In the genomic region with DNA sequence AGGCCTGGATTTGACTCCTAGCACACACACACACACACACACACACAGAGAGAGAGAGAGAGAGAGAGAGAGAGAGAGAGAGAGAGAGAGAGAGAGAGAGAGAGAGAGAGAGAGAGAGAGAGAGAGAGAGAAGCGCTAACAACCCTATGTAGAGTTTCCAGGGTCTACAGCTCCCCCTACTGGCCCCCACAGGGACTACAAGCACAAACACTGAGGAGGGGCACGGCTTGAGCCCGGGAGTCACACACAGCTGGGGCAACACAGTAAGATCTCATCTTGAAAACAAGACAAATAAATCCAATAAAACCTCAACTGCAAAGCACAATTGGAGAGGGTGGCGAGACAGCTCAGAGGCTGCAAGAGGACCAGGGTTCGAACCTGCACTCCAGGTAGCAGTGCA, we compare ENCODE assay signal across 9 mouse cellular contexts. TPM values are rescaled to one million over a fixed set of nuclear protein-coding genes. Genes with fewer than 3 reads are reported as not detected.
A peak's percentile ranks its signal among the peaks of the same experiment; 100 is the strongest.
DNase-seq lines count a peak whose midpoint lies in the region; ATAC-seq and TF ChIP-seq lines count a peak whose summit lies in the region.
"Had no signal": no experiment of that assay in that cellular context is flagged by ENCODE, and none has a peak within 500 bp of the region (broad histone marks: within the 10 kb centered on the region; RNA-seq: fewer than 3 reads in every experiment).

No protein-coding gene starts in this region.

- no peaks in the 10 kb centered on the region for H3K9me3 ChIP-seq in heart, embryonic 12.5 days (replicated peaks)

- peak; percentile 23; the same call in 1 of the 2 replicates for TF ChIP-seq CTCF in spleen, adult 2 months (IDR thresholded peaks at IDR 0.05; ENCODE audit: extremely low read depth, insufficient read depth, insufficient read length, insufficient replicate concordance)
- peak; percentile 53; the same call in 1 of the 2 replicates for TF ChIP-seq CTCF in small intestine, adult 2 months (IDR thresholded peaks at IDR 0.05; ENCODE audit: extremely low read depth, insufficient read length, insufficient replicate concordance, low read depth, low read length)

- H3K9ac ChIP-seq in heart, embryonic 12.5 days = no peak overlapping the region

- H3K4me3 ChIP-seq in heart, embryonic 12.5 days = no peak overlapping the region
- H3K4me3 ChIP-seq in spleen, adult 2 months (ENCODE audit: extremely low read depth, insufficient read depth, insufficient read length) = no peak overlapping the region
- no peak overlapping the region for H3K4me3 ChIP-seq in small intestine, adult 2 months (ENCODE audit: low read depth, low read length)

- H3K27ac ChIP-seq in heart, embryonic 12.5 days (ENCODE audit: poor library complexity, severe bottlenecking) = no peak overlapping the region
- no peak overlapping the region for H3K27ac ChIP-seq in spleen, adult 2 months (ENCODE audit: insufficient read depth, low read length)
- no peak overlapping the region for H3K27ac ChIP-seq in small intestine, adult 2 months (ENCODE audit: insufficient read depth, low read depth, low read length)

- H3K4me1 ChIP-seq in heart, embryonic 12.5 days (replicated peaks) = no peaks in the 10 kb centered on the region
- no peaks in the 10 kb centered on the region for H3K4me1 ChIP-seq in spleen, adult 2 months (ENCODE audit: control insufficient read depth, insufficient read depth, insufficient read length)
- H3K4me1 ChIP-seq in small intestine, adult 2 months (ENCODE audit: control insufficient read depth, insufficient read depth, insufficient read length, low read length) = peaks cover 1% of the 10 kb centered on the region; the same call in 1 of the 2 replicates

- peak; percentile 84 for DNase-seq in heart, adult 11 months
- no peak for DNase-seq in spleen, adult 2 months (ENCODE audit: low read depth in 1 of 2, low spot score in 2 of 2)
- DNase-seq in spleen, postnatal 4 days (ENCODE audit: low spot score in 2 of 2) = no peak
- no peak for DNase-seq in gastrocnemius, adult 8-10 months (ENCODE audit: low spot score in 2 of 2)
- DNase-seq in left cerebral cortex, postnatal 36 days (ENCODE audit: low spot score in 2 of 2) = no peak

- intact Hi-C loops in left cerebral cortex, postnatal 36 days (cut with DNase I) = no loop called here

- no peak overlapping the region for H3K4me2 ChIP-seq in heart, embryonic 12.5 days

- TF ChIP-seq POLR2A in spleen, adult 2 months (IDR thresholded peaks at IDR 0.05; ENCODE audit: low read depth, low read length) = no peak
- TF ChIP-seq POLR2A in small intestine, adult 2 months (IDR thresholded peaks at IDR 0.05; ENCODE audit: low read depth, low read length) = no peak

- 47% methylated on average over 5 of the region's 5 CpGs for WGBS in heart, embryonic 12.5 days
- WGBS in spleen, adult 2 months = 52% methylated on average over 5 of the region's 5 CpGs
- WGBS in small intestine, adult 2 months = 43% methylated on average over 5 of the region's 5 CpGs

- H3K36me3 ChIP-seq in heart, embryonic 12.5 days = no peaks in the 10 kb centered on the region
- no peaks in the 10 kb centered on the region for H3K36me3 ChIP-seq in spleen, adult 2 months (ENCODE audit: control insufficient read depth, insufficient read depth, low read length)
- H3K36me3 ChIP-seq in small intestine, adult 2 months (ENCODE audit: control insufficient read depth, insufficient read depth, low read length) = no peaks in the 10 kb centered on the region

- peaks cover 22% of the 10 kb centered on the region for H3K27me3 ChIP-seq in heart, embryonic 12.5 days (replicated peaks)
- H3K27me3 ChIP-seq in spleen, adult 2 months (ENCODE audit: control insufficient read depth, insufficient read depth, low read length) = no peaks in the 10 kb centered on the region
- no peaks in the 10 kb centered on the region for H3K27me3 ChIP-seq in small intestine, adult 2 months (ENCODE audit: control insufficient read depth, insufficient read depth, low read length)

- no peak for ATAC-seq in heart, embryonic 12.5 days (ENCODE audit: insufficient number of reproducible peaks, low FRiP score)
- ATAC-seq in erythroid progenitor cell, adult 5-6 weeks (replicated peaks; ENCODE audit: low FRiP score, poor library complexity, severe bottlenecking) = peak; percentile 37; the same call in 1 of the 2 replicates

RNA-seq across cellular contexts. Expression of gene 1700018B08Rik, which starts 11.7 kb away (rescaled TPM):
- not detected in 2 replicates for polyA plus RNA-seq in heart, embryonic 12.5 days (2016; fragmentation: Nextera tagmentation; extraction: Ambion mirVana)
- polyA plus RNA-seq in spleen, adult 2 months (2012; rRNA removed) = not detected in 2 replicates
- total RNA-seq in erythroid progenitor cell, adult 5-6 weeks (2015; ENCODE audit: low replicate concordance) = not detected in 2 replicates
- not detected in 2 replicates for total RNA-seq in erythroid progenitor cell, adult 5-6 weeks (2017; ENCODE audit: low replicate concordance)
- not detected in 2 replicates for polyA plus RNA-seq in small intestine, adult 2 months (2012; rRNA removed)
- total RNA-seq in gastrocnemius, adult 8-10 months (2022) = not detected
- total RNA-seq in left cerebral cortex, postnatal 36 days (2021) = not detected
- total RNA-seq: heart, postnatal 10 days had no signal

RNA-seq across cellular contexts. Expression of gene Fbxo31, which starts 46.2 kb away (rescaled TPM):
- polyA plus RNA-seq in heart, embryonic 12.5 days (2016; fragmentation: Nextera tagmentation; extraction: Ambion mirVana) = 13.7 and 15.7 TPM in 2 replicates
- 22.5 and 30.2 TPM in 2 replicates for polyA plus RNA-seq in spleen, adult 2 months (2012; rRNA removed)
- 1.7 and 2.2 TPM in 2 replicates for total RNA-seq in erythroid progenitor cell, adult 5-6 weeks (2015; ENCODE audit: low replicate concordance)
- total RNA-seq in erythroid progenitor cell, adult 5-6 weeks (2017; ENCODE audit: low replicate concordance) = 1.5 and 3.5 TPM in 2 replicates
- polyA plus RNA-seq in small intestine, adult 2 months (2012; rRNA removed) = 24.9 and 30.3 TPM in 2 replicates
- total RNA-seq in gastrocnemius, adult 8-10 months (2022) = 100 to 1,000 TPM; 141 to 254 (median 161) TPM
- total RNA-seq in left cerebral cortex, postnatal 36 days (2021) = 100 to 1,000 TPM in 1 of 2 experiments, 10 to 100 TPM in 1; 98.8 to 116 TPM

RNA-seq across cellular contexts. Expression of gene Map1lc3b, which starts 57.8 kb away (rescaled TPM):
- polyA plus RNA-seq in heart, embryonic 12.5 days (2016; fragmentation: Nextera tagmentation; extraction: Ambion mirVana) = 176 and 182 TPM in 2 replicates
- polyA plus RNA-seq in spleen, adult 2 months (2012; rRNA removed) = 50.0 and 52.4 TPM in 2 replicates
- 93.9 and 137 TPM in 2 replicates for total RNA-seq in erythroid progenitor cell, adult 5-6 weeks (2015; ENCODE audit: low replicate concordance)
- 84.3 and 101 TPM in 2 replicates for total RNA-seq in erythroid progenitor cell, adult 5-6 weeks (2017; ENCODE audit: low replicate concordance)
- 50.7 and 82.2 TPM in 2 replicates for polyA plus RNA-seq in small intestine, adult 2 months (2012; rRNA removed)
- total RNA-seq in gastrocnemius, adult 8-10 months (2022) = 100 to 1,000 TPM; 163 to 207 (median 201) TPM
- 100 to 1,000 TPM; 167 to 190 TPM for total RNA-seq in left cerebral cortex, postnatal 36 days (2021)

Comparison
In these comparisons a context has a peak if more than half of its experiments do, and no peak if none do; other contexts are left out.
1. RNA of gene Fbxo31, which starts 46.2 kb away (total RNA-seq): 141 to 254 TPM in gastrocnemius, adult 8-10 months and 98.8 to 116 TPM in left cerebral cortex, postnatal 36 days; 1.5 to 3.5 TPM in erythroid progenitor cell, adult 5-6 weeks; every median in the first group is over 10 times any median in the second.